Mouse (Mus musculus): ENCODE data around the gene Gipc2. TPM values are rescaled to one million over a fixed set of nuclear protein-coding genes. Genes with fewer than 3 reads are reported as not detected.

The Gipc2 gene
- total RNA-seq, 2 experiments from 2014 or later, result 0.20 to 0.69 TPM

Other genes starting within 250 kb of the Gipc2 start
- gene Dnajb4, start 44.1 kb upstream of the Gipc2 start, total RNA-seq (2021), result 10 to 100 TPM; 46.6 to 52.2 TPM
- 10 to 100 TPM; 21.5 to 30.1 TPM for gene Fubp1, start 44.2 kb upstream of the Gipc2 start, total RNA-seq (2021)
- 100 to 1,000 TPM; 345 to 363 TPM for gene Nexn, start 100.1 kb upstream of the Gipc2 start, total RNA-seq (2021)
- gene Miga1, start 174.2 kb upstream of the Gipc2 start, total RNA-seq (2021), result 1 to 10 TPM; 3.2 to 5.8 TPM
- gene Usp33, start 180.2 kb upstream of the Gipc2 start, total RNA-seq (2021), result 10 to 100 TPM; 17.9 to 19.4 TPM
- gene Zzz3, start 229.2 kb upstream of the Gipc2 start, total RNA-seq (2021), result 10 to 100 TPM; 11.0 to 11.5 TPM

All from gastrocnemius, postnatal 36 days (tissue).